Mouse (Mus musculus): ENCODE data around the gene Srsf7. TPM values are rescaled to one million over a fixed set of nuclear protein-coding genes. Genes with fewer than 3 reads are reported as not detected.

The Srsf7 gene
- polyA plus RNA-seq, 1 experiment from 2014 or later: 575 TPM

DNA sequence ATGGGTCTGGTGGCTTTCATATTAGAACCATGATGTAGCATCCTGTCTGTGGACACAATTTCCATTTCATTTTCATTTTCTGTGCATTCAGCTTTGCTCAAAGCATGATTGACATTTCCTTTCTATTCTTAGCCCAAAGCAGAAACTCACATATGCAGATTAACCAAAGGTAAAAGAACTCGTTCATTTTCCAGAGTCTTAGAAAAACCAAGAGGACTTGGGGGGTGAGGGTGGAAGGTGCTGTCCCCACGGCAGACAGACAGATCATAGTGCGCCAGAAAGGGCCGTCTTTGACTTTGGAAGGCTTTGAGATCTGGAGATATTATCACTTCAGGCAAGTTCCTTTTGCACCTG is 31.7 kb downstream of the Srsf7 start:
- WGBS: 66% methylated on average over 4 of the region's 4 CpGs
- H3K36me3 ChIP-seq (ENCODE audit: control insufficient read depth, insufficient read depth): no peaks in the 10 kb centered on the region

DNA sequence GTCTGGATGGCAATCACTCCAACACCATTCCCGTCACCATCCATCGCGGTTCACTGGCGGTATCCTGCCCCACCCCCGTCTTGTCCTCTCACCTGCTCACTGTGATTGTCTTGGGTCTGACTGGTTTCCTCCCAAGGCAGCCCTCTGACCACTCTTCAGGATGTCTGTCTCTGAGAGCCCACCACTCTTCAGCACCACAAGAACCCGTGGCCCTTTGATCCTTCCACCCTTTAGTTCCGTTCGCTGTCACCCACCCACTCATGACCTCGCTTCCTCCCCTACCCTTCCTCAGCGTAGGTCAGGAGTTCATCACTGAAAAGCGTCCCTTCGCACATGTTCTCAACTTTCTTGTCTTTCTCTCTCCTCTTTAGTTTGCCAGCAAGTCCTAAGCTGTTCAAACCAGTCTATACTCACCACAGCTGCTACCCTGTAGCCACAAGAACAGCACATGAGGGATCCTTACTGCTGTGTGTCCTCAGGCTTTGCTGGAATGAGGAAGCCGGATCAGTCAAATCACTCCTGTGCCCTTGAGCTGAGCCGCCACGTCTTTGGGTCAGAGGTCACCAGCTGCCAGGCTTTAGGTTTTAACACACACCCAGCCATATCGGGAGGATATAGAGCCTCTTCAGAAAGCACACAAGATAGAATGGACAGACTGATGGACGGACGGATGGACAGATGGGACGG is 32.3 kb downstream of the Srsf7 start:
- Histone ChIP-seq H3K27ac (ENCODE audit: low read length) (no peak overlapping the region), H3K9me3 (ENCODE audit: control insufficient read depth, low read length) (no peaks in the 10 kb centered on the region), H3K4me2 (ENCODE audit: low read length) (no peak overlapping the region), H3K4me3 (replicated peaks; ENCODE audit: low read length) (no peak overlapping the region), H3K9ac (replicated peaks; ENCODE audit: low read depth, low read length) (no peak overlapping the region), H3K36me3 (ENCODE audit: control insufficient read depth, insufficient read depth) (no peaks in the 10 kb centered on the region), H3K4me1 (replicated peaks; ENCODE audit: control insufficient read depth, insufficient read depth, low read length) (no peaks in the 10 kb centered on the region), H3K27me3 (replicated peaks; ENCODE audit: control insufficient read depth, insufficient read depth, low read length) (no peaks in the 10 kb centered on the region)
- ATAC-seq: no peak; the same call in 1 of the 2 replicates
- WGBS: 86% methylated on average over 19 of the region's 19 CpGs

More for the DNA sequence above, 31.7 kb downstream of the Srsf7 start:
- no peak for ATAC-seq
- H3K4me3 ChIP-seq (replicated peaks; ENCODE audit: low read length): no peak overlapping the region
- no peaks in the 10 kb centered on the region for H3K27me3 ChIP-seq (replicated peaks; ENCODE audit: control insufficient read depth, insufficient read depth, low read length)
- H3K9ac ChIP-seq (replicated peaks; ENCODE audit: low read depth, low read length): no peak overlapping the region
- H3K4me1 ChIP-seq (replicated peaks; ENCODE audit: control insufficient read depth, insufficient read depth, low read length): no peaks in the 10 kb centered on the region
- H3K9me3 ChIP-seq (ENCODE audit: control insufficient read depth, low read length): no peaks in the 10 kb centered on the region
- no peak overlapping the region for H3K4me2 ChIP-seq (ENCODE audit: low read length)
- no peak overlapping the region for H3K27ac ChIP-seq (ENCODE audit: low read length)

DNA sequence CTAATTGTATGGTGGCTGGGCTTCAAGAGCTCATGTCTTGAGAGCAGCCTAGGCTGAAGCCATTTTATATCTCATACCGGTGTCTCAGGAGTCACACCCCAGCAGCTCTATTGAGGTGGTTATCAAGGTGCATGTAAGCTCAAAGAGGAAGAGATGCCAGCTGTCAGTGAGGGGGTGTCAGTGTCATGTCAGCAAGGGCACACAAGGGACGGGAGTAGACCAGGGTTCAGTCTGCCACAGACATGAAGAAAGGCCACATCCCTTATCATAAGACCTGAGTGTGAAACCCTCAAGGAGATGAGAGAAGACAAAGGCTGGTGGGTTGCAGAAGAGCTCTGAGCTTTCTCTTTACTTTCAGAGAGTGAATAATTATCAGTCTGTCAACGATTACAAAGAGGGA is 33.0 kb downstream of the Srsf7 start:
- Histone ChIP-seq H3K27ac (ENCODE audit: low read length) (no peak overlapping the region), H3K4me3 (replicated peaks; ENCODE audit: low read length) (no peak overlapping the region), H3K4me2 (ENCODE audit: low read length) (no peak overlapping the region), H3K27me3 (replicated peaks; ENCODE audit: control insufficient read depth, insufficient read depth, low read length) (no peaks in the 10 kb centered on the region), H3K36me3 (ENCODE audit: control insufficient read depth, insufficient read depth) (no peaks in the 10 kb centered on the region), H3K9me3 (ENCODE audit: control insufficient read depth, low read length) (no peaks in the 10 kb centered on the region), H3K9ac (replicated peaks; ENCODE audit: low read depth, low read length) (no peak overlapping the region), H3K4me1 (replicated peaks; ENCODE audit: control insufficient read depth, insufficient read depth, low read length) (peaks cover 1% of the 10 kb centered on the region)
- WGBS: 87% methylated on average over 3 of the region's 3 CpGs
- ATAC-seq: no peak; the same call in 1 of the 2 replicates

DNA sequence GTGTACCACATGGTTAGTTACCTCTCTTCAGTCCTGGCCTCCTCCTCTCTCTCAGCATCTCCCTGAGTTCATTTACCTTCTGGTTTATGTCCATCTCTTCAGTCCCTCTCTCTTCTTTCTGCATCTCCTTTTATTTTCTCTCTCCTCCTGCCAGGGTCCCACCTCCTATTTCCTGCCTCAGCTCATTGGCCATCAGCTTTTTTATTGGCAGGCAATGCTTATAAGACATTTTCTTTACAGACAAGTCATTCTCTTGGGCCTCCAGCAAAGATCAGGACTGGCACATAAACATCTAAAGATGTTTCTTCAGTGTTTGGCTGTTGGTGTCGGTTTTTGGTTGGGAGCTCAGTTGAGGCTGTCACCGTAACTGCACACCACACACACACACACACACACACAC is 33.4 kb downstream of the Srsf7 start:
- no peaks in the 10 kb centered on the region for H3K27me3 ChIP-seq (replicated peaks; ENCODE audit: control insufficient read depth, insufficient read depth, low read length)
- H3K9me3 ChIP-seq (ENCODE audit: control insufficient read depth, low read length): no peaks in the 10 kb centered on the region
- no peak for ATAC-seq
- no peak overlapping the region for H3K4me2 ChIP-seq (ENCODE audit: low read length)
- 93% methylated on average over 2 of the region's 2 CpGs for WGBS
- no peak overlapping the region for H3K4me3 ChIP-seq (replicated peaks; ENCODE audit: low read length)
- H3K4me1 ChIP-seq (replicated peaks; ENCODE audit: control insufficient read depth, insufficient read depth, low read length): peaks cover 6% of the 10 kb centered on the region
- H3K27ac ChIP-seq (ENCODE audit: low read length): no peak overlapping the region
- H3K36me3 ChIP-seq (ENCODE audit: control insufficient read depth, insufficient read depth): no peaks in the 10 kb centered on the region
- no peak overlapping the region for H3K9ac ChIP-seq (replicated peaks; ENCODE audit: low read depth, low read length)

DNA sequence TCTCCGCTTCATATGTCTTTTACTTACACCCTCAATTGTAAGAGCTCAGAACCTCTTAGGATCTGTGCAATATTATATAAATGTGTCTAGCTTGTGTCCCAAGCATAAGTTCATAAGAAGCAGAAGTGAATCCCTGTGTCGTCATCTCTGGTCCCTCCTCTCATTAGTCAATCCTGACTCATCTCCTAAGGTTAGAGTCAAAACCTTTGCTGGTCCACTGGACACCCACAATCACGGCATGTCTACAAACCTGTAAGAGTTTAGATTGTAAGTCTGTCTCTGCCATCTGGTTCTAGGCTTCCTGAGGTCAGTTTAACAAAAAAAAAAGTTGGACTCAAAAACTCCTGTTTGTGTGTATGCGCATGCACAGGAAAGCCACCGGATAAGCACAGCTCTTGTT is 34.3 kb downstream of the Srsf7 start:
- 94% methylated on average over 5 of the region's 5 CpGs for WGBS
- no peaks in the 10 kb centered on the region for H3K27me3 ChIP-seq (replicated peaks; ENCODE audit: control insufficient read depth, insufficient read depth, low read length)
- no peak overlapping the region for H3K9ac ChIP-seq (replicated peaks; ENCODE audit: low read depth, low read length)
- peaks cover 15% of the 10 kb centered on the region for H3K4me1 ChIP-seq (replicated peaks; ENCODE audit: control insufficient read depth, insufficient read depth, low read length)
- H3K4me3 ChIP-seq (replicated peaks; ENCODE audit: low read length): no peak overlapping the region
- no peak overlapping the region for H3K4me2 ChIP-seq (ENCODE audit: low read length)
- no peaks in the 10 kb centered on the region for H3K36me3 ChIP-seq (ENCODE audit: control insufficient read depth, insufficient read depth)
- H3K9me3 ChIP-seq (ENCODE audit: control insufficient read depth, low read length): no peaks in the 10 kb centered on the region
- no peak for ATAC-seq
- no peak overlapping the region for H3K27ac ChIP-seq (ENCODE audit: low read length)

DNA sequence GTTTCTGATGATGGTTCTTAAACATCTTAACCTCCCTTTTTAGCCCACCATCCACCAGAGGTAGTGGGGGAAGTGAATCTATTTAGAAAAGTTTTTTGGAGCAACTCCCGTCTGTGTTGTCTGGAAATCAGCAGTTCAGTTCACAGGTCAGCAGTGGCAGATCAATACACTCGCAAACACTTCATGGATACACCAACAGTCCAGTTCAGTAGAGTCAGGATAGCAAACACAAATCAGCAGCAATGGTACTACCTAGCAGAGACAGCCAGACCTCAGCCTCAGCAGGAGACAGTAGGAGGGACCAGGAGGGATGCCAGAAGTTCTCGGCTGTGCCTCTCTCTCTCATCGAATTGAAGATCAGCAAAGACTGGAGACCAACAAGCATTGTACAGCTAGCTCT is 35.2 kb downstream of the Srsf7 start:
- H3K9me3 ChIP-seq (ENCODE audit: control insufficient read depth, low read length): no peaks in the 10 kb centered on the region
- no peaks in the 10 kb centered on the region for H3K36me3 ChIP-seq (ENCODE audit: control insufficient read depth, insufficient read depth)
- no peak overlapping the region for H3K27ac ChIP-seq (ENCODE audit: low read length)
- H3K4me2 ChIP-seq (ENCODE audit: low read length): no peak overlapping the region
- no peak overlapping the region for H3K4me3 ChIP-seq (replicated peaks; ENCODE audit: low read length)
- ATAC-seq: no peak
- WGBS: 84% methylated on average over 4 of the region's 4 CpGs
- H3K27me3 ChIP-seq (replicated peaks; ENCODE audit: control insufficient read depth, insufficient read depth, low read length): no peaks in the 10 kb centered on the region
- H3K9ac ChIP-seq (replicated peaks; ENCODE audit: low read depth, low read length): no peak overlapping the region
- H3K4me1 ChIP-seq (replicated peaks; ENCODE audit: control insufficient read depth, insufficient read depth, low read length): peaks cover 21% of the 10 kb centered on the region

DNA sequence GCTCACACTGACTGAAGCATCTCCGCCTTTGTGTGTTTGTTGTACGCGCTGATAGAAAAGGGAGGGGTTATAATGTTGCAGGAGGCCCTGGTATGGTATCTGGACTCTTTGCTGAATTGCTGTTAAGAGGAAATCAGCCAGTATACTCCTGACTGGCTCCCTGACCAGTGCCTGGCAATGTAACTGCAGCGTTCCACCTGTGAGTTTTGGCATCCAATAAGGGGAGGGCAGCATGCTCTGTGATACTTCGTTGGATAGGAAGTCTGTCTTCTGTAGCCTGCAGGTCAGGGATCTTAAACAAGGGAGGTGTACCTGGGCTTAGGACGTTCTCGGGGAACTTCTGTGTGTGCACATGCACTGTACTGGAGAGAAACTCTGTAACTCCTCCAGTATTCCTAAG is 36.2 kb downstream of the Srsf7 start:
- Histone ChIP-seq H3K36me3 (ENCODE audit: control insufficient read depth, insufficient read depth) (no peaks in the 10 kb centered on the region), H3K4me1 (replicated peaks; ENCODE audit: control insufficient read depth, insufficient read depth, low read length) (peaks cover 29% of the 10 kb centered on the region), H3K4me3 (replicated peaks; ENCODE audit: low read length) (no peak overlapping the region), H3K9ac (replicated peaks; ENCODE audit: low read depth, low read length) (no peak overlapping the region), H3K27me3 (replicated peaks; ENCODE audit: control insufficient read depth, insufficient read depth, low read length) (no peaks in the 10 kb centered on the region), H3K27ac (ENCODE audit: low read length) (no peak overlapping the region), H3K9me3 (ENCODE audit: control insufficient read depth, low read length) (no peaks in the 10 kb centered on the region), H3K4me2 (ENCODE audit: low read length) (no peak overlapping the region)
- ATAC-seq: no peak
- 88% methylated on average over 7 of the region's 7 CpGs for WGBS

DNA sequence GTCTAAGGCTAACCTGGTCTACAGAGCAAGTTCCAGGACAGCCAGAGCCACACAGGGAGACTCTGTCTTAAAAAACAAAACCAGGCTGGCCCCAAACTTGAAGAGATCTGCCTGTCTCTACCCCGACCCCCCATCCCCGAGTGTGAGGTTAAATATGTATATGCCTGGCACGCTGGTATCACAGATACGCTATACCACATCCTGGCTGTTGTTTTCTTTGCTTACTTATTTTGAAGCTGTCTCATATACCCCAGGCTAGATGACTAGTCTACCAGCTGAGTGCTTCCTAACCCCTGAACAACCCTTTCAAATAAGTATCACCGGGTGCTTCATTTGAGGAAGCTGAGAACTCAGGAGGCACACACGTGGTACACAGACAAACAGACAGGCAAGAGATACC is 37.3 kb downstream of the Srsf7 start:
- ATAC-seq: no peak
- no peak overlapping the region for H3K4me2 ChIP-seq (ENCODE audit: low read length)
- WGBS: 94% methylated on average over 6 of the region's 6 CpGs
- no peaks in the 10 kb centered on the region for H3K27me3 ChIP-seq (replicated peaks; ENCODE audit: control insufficient read depth, insufficient read depth, low read length)
- no peak overlapping the region for H3K9ac ChIP-seq (replicated peaks; ENCODE audit: low read depth, low read length)
- H3K36me3 ChIP-seq (ENCODE audit: control insufficient read depth, insufficient read depth): no peaks in the 10 kb centered on the region
- peaks cover 36% of the 10 kb centered on the region for H3K4me1 ChIP-seq (replicated peaks; ENCODE audit: control insufficient read depth, insufficient read depth, low read length)
- no peak overlapping the region for H3K4me3 ChIP-seq (replicated peaks; ENCODE audit: low read length)
- H3K27ac ChIP-seq (ENCODE audit: low read length): no peak overlapping the region
- no peaks in the 10 kb centered on the region for H3K9me3 ChIP-seq (ENCODE audit: control insufficient read depth, low read length)

DNA sequence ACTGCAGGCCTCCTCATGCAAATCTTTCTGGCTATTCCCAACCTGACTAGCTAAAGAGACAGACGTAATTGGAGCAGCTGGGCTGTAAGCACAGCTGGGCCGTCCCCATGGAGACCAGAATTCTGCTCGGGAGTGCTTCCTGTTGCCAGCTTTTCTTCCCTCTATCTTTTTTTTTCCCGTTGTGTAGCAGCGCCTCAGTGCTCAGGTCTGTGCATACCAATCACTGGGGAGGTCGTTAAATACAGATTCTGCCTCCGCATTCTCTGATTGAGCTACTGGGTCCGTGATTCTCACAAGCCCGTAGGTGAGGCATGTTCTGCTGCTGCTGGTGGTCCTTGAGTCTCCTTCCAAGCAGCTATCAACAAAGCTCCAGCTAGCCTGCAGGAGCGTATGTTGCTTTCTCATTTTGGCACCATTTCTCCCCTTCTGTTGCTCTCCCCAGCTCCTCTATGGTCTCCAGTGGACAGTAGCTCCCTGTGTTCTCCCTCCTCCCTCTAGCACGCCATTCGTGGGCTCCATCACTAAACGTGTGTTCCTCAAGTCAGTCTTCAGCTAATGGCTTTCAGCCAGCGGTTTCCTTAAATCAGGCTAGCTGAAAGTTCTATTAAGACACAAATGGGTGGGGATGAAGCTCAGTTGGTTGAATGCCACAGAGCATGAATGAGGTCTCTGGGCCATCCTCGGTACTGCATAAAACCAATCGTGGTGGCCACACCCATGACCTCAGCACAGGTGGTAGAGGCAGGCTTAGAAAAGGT is 38.5 kb downstream of the Srsf7 start:
- no peaks in the 10 kb centered on the region for H3K27me3 ChIP-seq (replicated peaks; ENCODE audit: control insufficient read depth, insufficient read depth, low read length)
- peaks cover 36% of the 10 kb centered on the region for H3K4me1 ChIP-seq (replicated peaks; ENCODE audit: control insufficient read depth, insufficient read depth, low read length)
- peak overlapping the region; percentile 56 for H3K4me2 ChIP-seq (ENCODE audit: low read length)
- WGBS: 12% methylated on average over 16 of the region's 16 CpGs
- peak overlapping the region; percentile 50 for H3K9ac ChIP-seq (replicated peaks; ENCODE audit: low read depth, low read length)
- H3K36me3 ChIP-seq (ENCODE audit: control insufficient read depth, insufficient read depth): no peaks in the 10 kb centered on the region
- peak; percentile 81 for ATAC-seq
- H3K9me3 ChIP-seq (ENCODE audit: control insufficient read depth, low read length): no peaks in the 10 kb centered on the region
- H3K4me3 ChIP-seq (replicated peaks; ENCODE audit: low read length): peak overlapping the region; percentile 27
- H3K27ac ChIP-seq (ENCODE audit: low read length): peak overlapping the region; percentile 89

Data from forebrain, embryonic 16.5 days (tissue).